Mouse (Mus musculus): Measurements from ENCODE around the gene Hcfc1. TPM values are rescaled to one million over a fixed set of nuclear protein-coding genes. Genes with fewer than 3 reads are reported as not detected.

The Hcfc1 gene
- total RNA-seq, 2 experiments from 2014 or later, result 75.4 to 83.5 TPM

Other genes starting within 250 kb of the Hcfc1 start
- 10 to 100 TPM; 24.1 to 26.8 TPM for gene Abcd1, start 249.8 kb downstream of the Hcfc1 start, total RNA-seq (2021)
- gene Plxnb3, start 209.3 kb downstream of the Hcfc1 start, total RNA-seq (2021), result 1 to 10 TPM; 3.1 to 3.7 TPM
- 100 to 1,000 TPM; 150 to 153 TPM for gene Srpk3, start 192.0 kb downstream of the Hcfc1 start, total RNA-seq (2021)
- 100 to 1,000 TPM; 221 to 247 TPM for gene Idh3g, start 179.5 kb downstream of the Hcfc1 start, total RNA-seq (2021)
- 100 to 1,000 TPM; 118 to 128 TPM for gene Ssr4, start 179.3 kb downstream of the Hcfc1 start, total RNA-seq (2021)
- 1 to 10 TPM; 6.7 to 6.8 TPM for gene Pdzd4, start 141.4 kb downstream of the Hcfc1 start, total RNA-seq (2021)
- not detected for gene Avpr2, start 74.3 kb downstream of the Hcfc1 start, total RNA-seq (2021)
- gene L1cam, start 70.3 kb downstream of the Hcfc1 start, total RNA-seq (2021), result 1 to 10 TPM; 4.2 to 4.3 TPM
- 1 to 10 TPM; 2.4 to 2.8 TPM for gene Arhgap4, start 44.5 kb downstream of the Hcfc1 start, total RNA-seq (2021)
- gene Naa10, start 44.4 kb downstream of the Hcfc1 start, total RNA-seq (2021), result 10 to 100 TPM; 71.4 to 75.8 TPM
- 1 to 10 TPM; 7.9 to 9.6 TPM for gene Renbp, start 35.5 kb downstream of the Hcfc1 start, total RNA-seq (2021)
- 10 to 100 TPM; 51.0 to 58.8 TPM for gene Irak1, start 57.6 kb upstream of the Hcfc1 start, total RNA-seq (2021)
- gene Opn1mw, start 161.1 kb upstream of the Hcfc1 start, total RNA-seq (2021), result not detected
- 10 to 100 TPM; 45.4 to 48.7 TPM for gene Mecp2, start 169.0 kb upstream of the Hcfc1 start, total RNA-seq (2021)
- gene Tex28, start 201.5 kb upstream of the Hcfc1 start, total RNA-seq (2021), result not detected
- not detected for gene Tktl1, start 210.9 kb upstream of the Hcfc1 start, total RNA-seq (2021)

Data from gastrocnemius, postnatal 4 days (tissue).